Mouse (Mus musculus): ENCODE measurements around the gene Smad6.

DNA sequence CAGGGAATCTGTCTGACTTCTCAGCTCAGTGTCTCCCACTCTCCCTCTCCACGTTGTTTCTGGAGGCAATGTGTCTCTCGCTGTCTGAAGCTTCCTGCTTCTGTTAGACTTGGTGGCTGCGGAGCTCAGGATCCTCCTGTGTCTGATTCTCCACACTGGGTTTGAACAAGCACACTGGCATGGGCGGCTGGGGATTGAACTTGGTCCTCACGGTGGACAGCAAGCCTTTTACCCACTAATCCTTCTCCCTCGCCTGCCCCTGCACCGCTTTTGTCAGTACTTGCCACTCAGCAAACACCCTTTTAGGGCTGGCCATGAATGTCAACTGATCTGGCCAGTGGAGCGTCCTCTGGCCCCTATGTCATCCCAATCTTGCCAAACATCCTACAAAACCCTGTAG lies 22.5 kb upstream of the Smad6 start:
- TF ChIP-seq CTCF (IDR thresholded peaks at IDR 0.05; ENCODE audit: extremely low read depth, insufficient read depth, low read length) (no peak), POLR2A (IDR thresholded peaks at IDR 0.05; ENCODE audit: extremely low read depth, insufficient read depth, low read length) (no peak)
